ENCODE assay signal across 8 mouse cellular contexts in the genomic region with DNA sequence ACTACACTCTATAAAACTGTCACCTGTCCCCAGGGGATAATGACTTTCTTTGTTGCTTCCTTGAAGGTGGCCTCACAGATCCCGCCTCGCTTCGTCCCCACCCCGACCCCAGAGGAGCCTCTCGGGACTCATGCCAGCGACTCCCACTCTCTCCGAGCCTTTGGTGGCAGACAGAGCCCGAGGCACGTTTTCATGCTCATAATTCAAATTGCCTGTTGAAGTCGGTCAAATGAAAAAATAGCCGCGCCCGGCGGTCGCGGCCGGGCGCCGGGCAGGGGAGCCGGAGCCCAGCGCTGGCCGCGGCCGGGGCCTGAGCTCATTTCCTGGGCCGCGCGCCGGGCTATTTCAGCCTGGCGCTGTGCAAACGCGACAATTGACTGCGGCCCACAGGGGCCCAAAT. TPM values are rescaled to one million over a fixed set of nuclear protein-coding genes. Genes with fewer than 3 reads are reported as not detected.
DNase-seq lines count a peak whose midpoint lies in the region; ATAC-seq and TF ChIP-seq lines count a peak whose summit lies in the region.

No protein-coding gene starts in this region.

- peak; percentile 44; the same call in 1 of the 2 replicates for ATAC-seq in lung, embryonic 14.5 days (ENCODE audit: insufficient read depth)
- ATAC-seq in forebrain, embryonic 12.5 days (ENCODE audit: low FRiP score) = no peak
- 0 out of 2 replicates have a peak, but pooled peaks have one; percentile 36 for ATAC-seq in intestine, postnatal 0 days

- H3K9ac ChIP-seq in lung, embryonic 14.5 days = peak overlapping the region; percentile 59
- H3K9ac ChIP-seq in forebrain, embryonic 12.5 days = peak overlapping the region; percentile 55
- H3K9ac ChIP-seq in intestine, postnatal 0 days (ENCODE audit: low read depth, low read length) = 0 out of 2 replicates have a peak overlapping the region, but pooled peaks have one; percentile 7

- H3K4me1 ChIP-seq in lung, embryonic 14.5 days (ENCODE audit: insufficient read depth) = peaks cover 6% of the 10 kb centered on the region; the same call in 1 of the 2 replicates
- H3K4me1 ChIP-seq in forebrain, embryonic 12.5 days = peaks cover 13% of the 10 kb centered on the region
- 0 out of 2 replicates have a peak, but pooled peaks cover 4% of the 10 kb centered on the region for H3K4me1 ChIP-seq in intestine, postnatal 0 days (replicated peaks; ENCODE audit: control insufficient read depth, insufficient read depth, low read length)

- peak overlapping the region; percentile 36 for H3K4me3 ChIP-seq in lung, embryonic 14.5 days (ENCODE audit: low read depth, low read length)
- peak overlapping the region; percentile 41 for H3K4me3 ChIP-seq in forebrain, embryonic 12.5 days (replicated peaks)
- H3K4me3 ChIP-seq in intestine, postnatal 0 days (ENCODE audit: low read depth, low read length) = peak overlapping the region; percentile 39

- under 1% methylated on average over 32 of the region's 32 CpGs for WGBS in lung, embryonic 14.5 days
- WGBS in forebrain, embryonic 12.5 days = under 1% methylated on average over 32 of the region's 32 CpGs
- 1% methylated on average over 32 of the region's 32 CpGs for WGBS in intestine, postnatal 0 days

- peak overlapping the region; percentile 81 for H3K4me2 ChIP-seq in lung, embryonic 14.5 days
- peak overlapping the region; percentile 68 for H3K4me2 ChIP-seq in forebrain, embryonic 12.5 days
- H3K4me2 ChIP-seq in intestine, postnatal 0 days (replicated peaks; ENCODE audit: low read depth) = peak overlapping the region; percentile 77

- peaks cover 20% of the 10 kb centered on the region; the same call in 1 of the 2 replicates for H3K27me3 ChIP-seq in lung, embryonic 14.5 days (ENCODE audit: insufficient read depth, low read length)
- peaks cover 51% of the 10 kb centered on the region for H3K27me3 ChIP-seq in forebrain, embryonic 12.5 days
- peaks cover 4% of the 10 kb centered on the region for H3K27me3 ChIP-seq in intestine, postnatal 0 days (replicated peaks; ENCODE audit: control insufficient read depth, insufficient read depth, low read length)

- intact Hi-C loops in left cerebral cortex, postnatal 10 days (cut with DNase I) = no loop called here

- peak; percentile 72 for DNase-seq in lung, embryonic 14.5 days
- no peak for DNase-seq in lung, adult 18-20 months
- peak; percentile 67 for DNase-seq in mesoderm, embryonic 11.5 days (ENCODE audit: low read depth, low spot score)
- no peak for DNase-seq in layer of hippocampus, adult 9-10 months (ENCODE audit: low spot score)
- no peak for DNase-seq in left cerebral cortex, postnatal 10 days (ENCODE audit: extremely low spot score in 1 of 2, low spot score in 2 of 2)
- no peak for DNase-seq in right cerebral cortex, adult 2 months (ENCODE audit: low spot score in 2 of 2)

- no peaks in the 10 kb centered on the region for H3K36me3 ChIP-seq in lung, embryonic 14.5 days (ENCODE audit: insufficient read depth)
- H3K36me3 ChIP-seq in forebrain, embryonic 12.5 days (replicated peaks) = no peaks in the 10 kb centered on the region
- H3K36me3 ChIP-seq in intestine, postnatal 0 days (ENCODE audit: control insufficient read depth, insufficient read depth) = no peaks in the 10 kb centered on the region

- H3K27ac ChIP-seq in lung, embryonic 14.5 days (ENCODE audit: low read depth) = no peak overlapping the region
- H3K27ac ChIP-seq in forebrain, embryonic 12.5 days = 0 out of 2 replicates have a peak overlapping the region, but pooled peaks have one; percentile 5
- no peak overlapping the region for H3K27ac ChIP-seq in intestine, postnatal 0 days (ENCODE audit: low read depth, low read length)

- H3K9me3 ChIP-seq in lung, embryonic 14.5 days (ENCODE audit: low read depth, low read length) = no peaks in the 10 kb centered on the region
- no peaks in the 10 kb centered on the region for H3K9me3 ChIP-seq in forebrain, embryonic 12.5 days
- H3K9me3 ChIP-seq in intestine, postnatal 0 days (ENCODE audit: control insufficient read depth) = no peaks in the 10 kb centered on the region

- TF ChIP-seq CTCF in lung, embryonic 14.5 days (IDR thresholded peaks at IDR 0.05; ENCODE audit: low read depth) = no peak
- TF ChIP-seq CTCF in intestine, postnatal 0 days (IDR thresholded peaks at IDR 0.05; ENCODE audit: low read depth) = no peak

RNA-seq across cellular contexts. Expression of a gene that starts 29.7 kb away (rescaled TPM):
- polyA plus RNA-seq in lung, embryonic 14.5 days (2014; fragmentation: Nextera tagmentation; extraction: Ambion mirVana) = not detected in 2 replicates
- polyA plus RNA-seq in forebrain, embryonic 12.5 days (2016; fragmentation: Nextera tagmentation; extraction: Ambion mirVana) = 0.09 and 0.15 TPM in 2 replicates
- polyA plus RNA-seq in intestine, postnatal 0 days (2015; fragmentation: Nextera tagmentation; extraction: Ambion mirVana) = not detected in 2 replicates
- total RNA-seq in left cerebral cortex, postnatal 10 days (2021) = not detected

RNA-seq across cellular contexts. Expression of a gene that starts 42.9 kb away (rescaled TPM):
- polyA plus RNA-seq in lung, embryonic 14.5 days (2014; fragmentation: Nextera tagmentation; extraction: Ambion mirVana) = 7.9 and 9.3 TPM in 2 replicates
- polyA plus RNA-seq in forebrain, embryonic 12.5 days (2016; fragmentation: Nextera tagmentation; extraction: Ambion mirVana) = 0.17 and 0.60 TPM in 2 replicates
- 3.8 and 4.1 TPM in 2 replicates for polyA plus RNA-seq in intestine, postnatal 0 days (2015; fragmentation: Nextera tagmentation; extraction: Ambion mirVana)
- total RNA-seq in left cerebral cortex, postnatal 10 days (2021) = 1 to 10 TPM; 3.1 to 3.3 TPM

RNA-seq across cellular contexts. Expression of a gene that starts 47.0 kb away (rescaled TPM):
- not detected in 2 replicates for polyA plus RNA-seq in lung, embryonic 14.5 days (2014; fragmentation: Nextera tagmentation; extraction: Ambion mirVana)
- polyA plus RNA-seq in forebrain, embryonic 12.5 days (2016; fragmentation: Nextera tagmentation; extraction: Ambion mirVana) = not detected in 2 replicates
- not detected in 2 replicates for polyA plus RNA-seq in intestine, postnatal 0 days (2015; fragmentation: Nextera tagmentation; extraction: Ambion mirVana)
- total RNA-seq in left cerebral cortex, postnatal 10 days (2021) = not detected

RNA-seq across cellular contexts. Expression of a gene that starts 49.7 kb away (rescaled TPM):
- 15.7 and 16.9 TPM in 2 replicates for polyA plus RNA-seq in lung, embryonic 14.5 days (2014; fragmentation: Nextera tagmentation; extraction: Ambion mirVana)
- polyA plus RNA-seq in forebrain, embryonic 12.5 days (2016; fragmentation: Nextera tagmentation; extraction: Ambion mirVana) = 9.0 and 9.8 TPM in 2 replicates
- 49.9 and 53.5 TPM in 2 replicates for polyA plus RNA-seq in intestine, postnatal 0 days (2015; fragmentation: Nextera tagmentation; extraction: Ambion mirVana)
- total RNA-seq in left cerebral cortex, postnatal 10 days (2021) = 100 to 1,000 TPM; 138 to 142 TPM

Comparison
In these comparisons a context has a peak if more than half of its experiments do, and no peak if none do; other contexts are left out.
1. DNase-seq: peak in lung, embryonic 14.5 days (single experiment) and mesoderm, embryonic 11.5 days (single experiment); none in lung, adult 18-20 months (0 of 2), layer of hippocampus, adult 9-10 months (single experiment), left cerebral cortex, postnatal 10 days (0 of 2) and right cerebral cortex, adult 2 months (0 of 2).
2. H3K9ac ChIP-seq: peak in every context shown above with its lines; median percentile 59 in lung, embryonic 14.5 days; 55 in forebrain, embryonic 12.5 days; 7 in intestine, postnatal 0 days.
3. Peak in every context shown above with its lines, with median percentiles within 50 percentile points of each other: H3K4me2 ChIP-seq and H3K4me3 ChIP-seq.